Mouse (Mus musculus) adrenal gland, adult 2 months (tissue): Measurements from ENCODE around the gene Slc7a11. TPM values are rescaled to one million over a fixed set of nuclear protein-coding genes. Genes with fewer than 3 reads are reported as not detected.
A peak's percentile ranks its signal among the peaks of the same experiment; 100 is the strongest.

ENCODE experiments used
- DNase-seq: peaks from one replicate; pipeline ENCODE4 v3.0.0; 2021
- polyA plus RNA-seq: library from polyadenylated mRNA; depleted of rRNA; stranded (reverse); fragments of >200 nt; gene quantifications from 2 replicates; pipeline ENCODE4 v1.2.3, GENCODE M21; 2012
- total RNA-seq, 2 experiments: library from RNA; stranded (reverse); gene quantifications; 2 replicates each; pipeline ENCODE4 v1.2.3; 2021

Gene Slc7a11
- total and polyA plus RNA-seq, 3 experiments, result 0.28 to 1.3 (median 0.77) TPM

DNA sequence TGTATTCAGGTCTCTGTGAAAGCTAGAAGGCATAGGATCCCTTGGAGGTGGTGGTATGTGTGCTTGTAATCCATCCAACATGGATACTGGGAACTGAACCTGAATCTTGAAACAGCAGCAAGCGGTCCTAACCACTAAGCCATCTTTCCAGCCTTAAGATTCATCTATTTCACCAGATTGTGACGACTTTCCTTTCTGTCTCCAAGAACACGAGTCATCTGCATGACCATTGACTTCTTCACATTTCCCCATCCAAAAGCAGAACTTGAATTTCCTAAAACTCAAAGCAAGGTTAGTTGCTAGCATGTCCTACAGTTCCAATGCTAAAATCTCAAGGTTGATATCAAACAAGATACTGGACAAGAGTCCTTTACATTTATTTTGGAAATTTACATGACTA, 37.5 kb downstream of the Slc7a11 start:
- DNase-seq, result no peak

DNA sequence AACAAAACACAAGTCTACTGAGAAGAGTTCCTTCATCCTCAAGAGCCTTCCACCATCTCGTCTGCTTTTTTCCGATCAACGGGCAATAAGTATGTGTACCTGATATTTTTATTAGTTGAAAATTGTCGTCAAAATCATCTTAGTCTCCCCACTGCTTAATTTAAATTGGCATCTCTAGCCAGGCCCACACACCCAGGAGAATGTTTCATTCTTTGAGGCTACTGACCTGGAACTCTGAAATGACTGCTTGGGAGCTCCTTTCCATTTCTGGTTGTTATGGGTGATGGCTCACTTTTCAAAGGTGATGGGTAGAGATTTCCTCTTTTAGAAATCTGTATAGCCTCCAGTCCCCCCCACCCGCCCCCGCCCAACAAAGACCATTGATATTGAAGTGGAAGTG, 54.6 kb downstream of the Slc7a11 start:
- DNase-seq, result no peak

DNA sequence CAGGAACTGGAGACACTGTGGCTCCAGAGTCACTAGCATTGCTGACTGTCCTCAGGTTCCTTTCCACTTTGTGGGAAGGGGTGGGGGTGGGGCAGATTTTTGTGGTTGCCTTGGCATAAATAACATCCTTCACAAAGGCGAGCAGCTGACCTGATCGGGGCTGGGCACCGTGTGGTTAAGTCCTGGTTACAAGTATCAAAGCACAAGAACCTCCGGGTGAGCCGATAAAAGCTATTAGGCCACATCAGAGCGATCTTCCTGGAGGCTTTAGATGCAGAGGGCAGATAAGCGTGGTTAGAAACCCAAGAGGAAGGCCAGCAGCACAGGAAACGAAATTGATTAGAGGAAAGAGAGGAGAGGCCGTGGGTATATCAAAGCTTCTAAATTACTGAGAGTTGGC, 55.1 kb downstream of the Slc7a11 start:
- DNase-seq, result no peak

DNA sequence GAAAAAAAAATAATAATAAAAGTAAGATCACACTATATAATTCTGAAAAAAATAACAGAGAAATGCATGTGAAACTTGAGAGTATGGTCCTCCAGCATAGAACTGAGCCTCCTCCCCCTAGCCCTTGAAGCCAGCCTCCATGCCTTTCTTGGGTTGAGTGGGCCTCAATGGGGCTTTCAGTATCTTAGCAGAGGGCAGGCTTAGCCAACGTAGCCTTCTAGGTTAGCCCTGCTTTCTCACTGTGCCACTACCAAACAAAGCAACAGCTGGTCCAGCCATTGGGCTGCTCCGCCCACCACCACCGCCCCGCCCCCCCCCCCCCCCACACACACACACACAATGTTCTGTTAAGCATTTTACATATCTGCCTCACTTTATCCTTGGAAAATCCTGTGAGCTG, 56.1 kb downstream of the Slc7a11 start:
- DNase-seq, result no peak

DNA sequence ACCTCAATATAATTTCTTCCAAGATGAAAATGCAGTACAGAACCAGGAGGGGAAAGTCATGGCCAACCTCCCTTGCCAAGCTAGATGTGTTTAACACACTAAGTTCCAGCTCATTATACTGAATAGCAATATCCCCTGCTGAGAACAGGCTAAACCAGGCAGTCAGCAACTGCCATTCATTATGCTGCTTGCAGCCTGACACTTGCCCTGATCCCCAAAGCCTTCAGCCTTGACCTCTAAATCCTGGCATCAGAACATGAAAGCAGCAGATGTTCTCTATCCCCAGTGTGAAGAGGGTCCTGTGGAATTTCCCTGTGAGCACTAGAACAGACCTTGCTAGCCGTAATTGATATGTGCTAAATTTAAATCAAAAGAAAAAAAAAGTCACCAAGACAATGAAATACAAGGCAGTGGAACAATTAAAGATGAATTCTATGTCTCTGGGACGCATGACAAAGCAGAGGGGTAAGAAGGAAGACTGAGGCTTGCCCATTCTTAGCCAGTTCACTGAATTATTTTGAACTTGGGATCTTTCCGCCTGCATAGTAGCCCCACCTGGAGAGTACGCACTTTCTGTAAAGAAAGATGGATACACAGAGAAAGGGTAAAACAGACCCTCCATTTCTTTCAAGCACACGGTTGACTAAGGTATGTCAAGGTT, 56.7 kb downstream of the Slc7a11 start:
- peak; percentile 28 for DNase-seq

DNA sequence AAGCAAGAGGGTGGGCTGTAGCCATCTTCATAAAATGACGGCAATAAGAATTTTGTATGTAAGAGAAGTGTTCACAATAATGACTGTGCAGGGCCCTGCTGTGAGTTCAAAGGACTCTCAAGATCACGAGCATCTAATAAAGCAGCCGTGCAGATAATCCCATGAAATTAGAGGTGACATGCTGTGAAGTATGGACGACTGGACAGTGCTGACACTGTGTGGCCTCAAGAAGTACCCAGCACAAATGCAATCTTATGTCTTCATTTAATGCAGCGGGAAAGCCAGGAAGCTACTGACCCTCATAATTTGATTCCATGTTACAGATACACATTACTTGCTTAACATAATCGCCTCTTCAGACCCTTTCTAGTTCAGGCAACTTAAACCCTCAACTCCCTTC, 57.3 kb downstream of the Slc7a11 start:
- no peak for DNase-seq

DNA sequence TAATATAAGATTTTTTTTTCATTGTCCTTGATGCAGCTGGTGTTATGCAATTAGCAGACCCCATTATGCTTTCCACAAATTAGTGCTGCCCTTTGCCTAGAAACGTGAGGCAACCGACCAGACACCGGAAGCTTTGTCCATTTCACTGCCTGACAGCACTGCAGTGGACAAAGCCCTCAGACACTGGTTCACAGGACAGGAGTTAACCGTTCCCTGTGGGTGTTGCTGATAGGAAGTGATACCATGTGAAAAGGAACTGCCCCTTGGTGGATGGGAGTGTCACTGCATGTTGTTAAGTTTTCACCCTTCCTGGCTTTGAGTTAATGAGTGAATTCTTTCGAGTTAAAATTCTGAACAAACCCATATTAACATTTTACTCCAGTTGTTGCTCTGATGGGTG, 60.7 kb downstream of the Slc7a11 start:
- no peak for DNase-seq

DNA sequence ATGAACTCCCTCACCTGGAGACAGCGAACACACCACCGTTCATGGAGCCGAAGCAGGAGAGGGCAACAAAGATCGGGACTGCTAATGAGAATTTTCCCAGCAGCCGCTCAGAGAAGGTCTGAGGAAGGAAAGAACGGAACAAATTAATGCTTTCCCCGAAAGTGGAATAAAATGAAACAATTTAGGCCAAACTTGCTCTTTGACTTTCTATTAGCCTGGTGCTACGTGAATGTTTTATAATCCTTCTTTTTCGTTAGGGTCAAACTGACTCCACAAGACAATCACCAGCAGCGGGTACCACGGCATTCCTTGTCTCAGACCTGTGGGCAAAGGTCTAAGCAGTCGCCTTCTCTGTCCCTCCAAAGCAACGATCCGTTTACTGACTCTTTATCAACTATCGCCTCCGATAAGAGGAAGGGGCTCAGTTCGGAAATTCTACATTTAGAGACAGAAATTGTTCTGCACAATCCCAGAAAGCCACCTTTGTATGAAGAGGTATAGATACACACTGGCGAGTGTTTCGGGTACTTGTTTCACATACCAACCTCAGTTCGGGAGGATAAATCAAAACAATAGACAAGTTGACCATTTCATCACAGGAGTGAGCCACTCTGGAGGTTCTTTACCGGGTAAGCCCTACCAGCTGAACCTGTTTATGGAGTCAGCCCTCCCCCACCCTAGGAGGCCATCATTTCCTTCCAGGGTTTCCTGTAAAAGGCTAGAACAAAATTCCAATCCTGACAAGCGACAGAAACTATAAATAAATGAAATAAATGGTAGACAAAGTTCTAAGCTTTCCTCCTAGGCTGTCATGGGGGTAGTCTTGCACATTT, 61.3 kb downstream of the Slc7a11 start:
- no peak for DNase-seq

DNA sequence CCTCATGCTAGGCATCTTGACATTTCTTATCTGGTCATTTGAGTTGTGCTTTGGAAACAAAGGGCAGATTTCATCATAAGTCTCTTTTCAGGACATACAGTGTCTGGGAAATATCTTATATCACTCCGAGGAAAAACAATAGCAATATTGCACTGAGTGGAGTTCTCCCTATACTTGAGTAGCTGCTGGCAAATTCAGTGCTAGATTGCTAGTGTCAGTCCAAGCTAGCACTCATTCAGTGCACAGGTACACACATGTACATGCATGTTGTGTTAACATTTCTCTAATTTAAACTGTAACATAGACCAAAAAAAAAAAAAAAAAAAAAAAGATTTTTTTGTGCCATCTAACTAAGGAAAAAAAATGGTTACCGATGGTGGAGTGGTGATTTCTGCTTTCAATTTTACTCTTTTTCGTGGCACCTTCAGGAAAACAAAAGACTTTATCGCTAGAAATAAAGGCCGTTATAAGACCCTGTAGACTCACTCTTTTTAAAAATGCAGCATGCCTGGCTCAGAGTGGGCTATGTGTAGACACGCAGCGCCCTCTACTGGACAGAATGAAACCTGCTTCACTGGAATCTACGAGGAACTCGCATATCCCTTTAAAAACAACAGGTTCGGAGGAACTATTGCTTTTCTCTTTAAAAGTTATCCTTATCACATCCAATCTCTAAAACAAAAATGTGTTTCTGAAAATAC, 62.1 kb downstream of the Slc7a11 start:
- peak; percentile 75 for DNase-seq

DNA sequence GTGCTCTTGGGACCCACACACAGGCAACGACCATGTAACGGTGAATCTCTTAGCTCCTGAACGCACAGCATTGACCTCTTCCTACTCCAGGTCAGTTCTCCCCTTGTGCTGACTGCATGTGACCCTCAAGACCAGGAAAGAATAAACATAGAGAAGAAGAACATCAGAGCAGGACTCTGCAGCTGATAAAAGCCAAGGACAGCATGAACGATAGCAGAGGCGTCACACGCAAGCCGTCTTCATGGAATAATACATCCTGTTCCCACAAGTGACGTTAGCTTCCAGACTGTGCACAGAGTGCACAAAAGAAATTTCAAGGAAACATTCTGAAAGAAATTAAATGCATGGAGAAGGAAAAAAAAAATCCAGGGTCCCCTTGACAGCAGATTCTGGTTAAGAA, 63.5 kb downstream of the Slc7a11 start:
- DNase-seq, result peak; percentile 18

DNA sequence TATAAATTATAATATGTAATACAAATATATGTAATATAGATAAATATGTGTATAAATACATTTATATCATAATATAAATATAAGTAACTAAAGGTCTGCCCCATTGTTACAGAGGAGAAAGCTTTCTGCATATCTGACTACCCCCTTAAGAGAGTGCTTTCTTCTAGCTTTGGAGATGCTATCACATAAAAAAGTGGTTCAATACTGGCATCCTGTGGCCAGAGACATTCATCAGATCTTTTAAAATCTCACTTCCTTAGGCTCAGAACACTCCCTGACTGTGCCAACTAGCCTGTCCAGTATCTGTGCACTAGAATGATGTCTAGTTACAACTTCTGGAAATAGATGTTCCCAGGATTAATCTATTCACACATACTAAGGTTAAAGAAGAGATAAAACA, 67.9 kb downstream of the Slc7a11 start:
- no peak for DNase-seq

DNA sequence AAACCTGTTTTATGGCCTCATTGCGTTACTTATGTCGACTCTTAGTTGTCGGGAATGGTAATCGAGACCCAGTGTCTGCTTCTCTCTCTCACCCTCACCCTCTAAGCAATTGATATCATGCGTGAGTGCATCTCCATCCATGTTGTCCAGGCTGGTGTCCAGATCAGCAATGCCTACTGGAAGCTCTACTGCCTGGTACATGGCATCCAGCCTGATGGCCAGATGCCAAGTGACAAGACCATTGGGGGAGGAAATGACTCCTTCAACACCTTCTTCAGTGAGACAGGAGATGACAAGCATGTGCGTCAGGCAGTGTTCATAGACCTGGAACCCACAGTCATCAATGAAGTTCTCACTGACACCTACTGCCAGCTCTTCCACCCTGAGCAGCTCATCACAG, 73.6 kb downstream of the Slc7a11 start:
- no peak for DNase-seq

DNA sequence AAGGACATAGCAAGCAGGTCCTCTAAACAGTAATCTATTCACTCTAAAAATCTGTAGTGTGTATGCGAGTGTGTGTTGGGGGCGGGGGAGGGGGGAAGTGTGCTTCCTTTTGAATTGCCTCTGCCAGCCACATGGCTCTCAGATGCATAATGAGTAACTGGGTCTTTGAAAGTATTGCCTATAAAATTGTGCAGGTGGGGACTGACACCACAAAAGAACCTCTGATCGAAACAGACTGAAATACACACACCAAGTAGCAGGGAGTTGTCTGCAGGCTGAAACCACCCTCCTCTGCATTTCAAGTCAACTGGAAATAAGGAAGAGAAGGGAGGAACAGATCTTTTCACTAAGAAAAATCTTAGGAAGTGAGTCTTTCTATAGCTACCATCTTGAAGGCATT, 76.2 kb downstream of the Slc7a11 start:
- no peak for DNase-seq

DNA sequence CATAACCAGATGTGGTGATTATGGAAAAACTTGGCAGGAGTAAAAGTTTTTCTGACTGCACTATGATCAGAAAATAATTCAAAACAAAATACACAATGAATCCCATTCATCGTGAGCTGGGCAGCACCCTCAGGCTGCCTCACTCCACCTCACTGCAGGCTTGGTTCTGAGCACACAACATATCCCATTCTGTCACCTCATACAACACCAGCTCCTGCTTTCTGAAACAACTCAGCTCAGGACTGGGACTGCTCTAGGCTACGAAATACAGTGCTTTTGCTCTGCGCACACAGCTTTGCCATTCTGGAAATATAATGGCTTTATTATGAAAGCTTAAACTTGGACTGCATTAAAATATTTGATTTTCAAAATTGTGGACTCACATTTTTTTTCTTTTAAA, 79.8 kb downstream of the Slc7a11 start:
- DNase-seq, result no peak

DNA sequence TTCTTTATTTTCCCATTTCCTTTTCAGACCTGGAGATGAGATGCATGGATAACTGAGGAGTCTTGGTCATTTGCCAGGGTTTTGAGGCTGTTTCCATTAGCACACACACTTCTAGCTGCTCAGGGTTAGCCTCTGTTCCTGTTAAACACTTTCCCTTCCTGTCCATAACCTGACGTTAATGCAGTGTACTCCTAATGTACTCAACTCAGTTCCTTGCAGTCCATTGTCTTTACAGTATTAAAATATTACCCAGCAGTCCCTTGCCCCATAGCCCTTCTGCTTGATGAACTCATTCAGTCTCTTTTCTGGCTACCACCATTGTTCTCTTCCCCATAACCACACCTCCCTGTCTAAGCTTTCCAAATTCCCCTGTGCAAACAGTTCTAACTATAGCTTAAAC, 96.3 kb downstream of the Slc7a11 start:
- DNase-seq, result no peak

DNA sequence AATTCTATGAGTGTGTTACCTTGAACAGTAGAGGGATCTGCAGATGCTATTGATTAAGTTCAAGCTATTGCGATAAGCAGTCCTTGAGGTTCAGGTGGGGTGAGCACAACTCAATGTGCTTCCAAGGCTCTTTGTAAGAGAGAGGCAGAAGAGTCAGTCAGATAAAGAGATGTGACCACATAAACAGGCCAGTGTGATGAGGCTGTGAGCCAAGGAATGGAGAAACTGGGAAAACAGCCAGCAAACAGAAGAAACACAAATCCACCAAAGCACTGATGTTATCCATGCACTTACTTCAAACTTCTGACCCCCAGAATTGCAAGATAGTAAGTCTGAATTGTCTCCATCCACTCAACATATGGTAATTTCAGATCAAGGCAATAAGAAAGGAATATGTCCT, 99.0 kb downstream of the Slc7a11 start:
- DNase-seq, result peak; percentile 13

DNA sequence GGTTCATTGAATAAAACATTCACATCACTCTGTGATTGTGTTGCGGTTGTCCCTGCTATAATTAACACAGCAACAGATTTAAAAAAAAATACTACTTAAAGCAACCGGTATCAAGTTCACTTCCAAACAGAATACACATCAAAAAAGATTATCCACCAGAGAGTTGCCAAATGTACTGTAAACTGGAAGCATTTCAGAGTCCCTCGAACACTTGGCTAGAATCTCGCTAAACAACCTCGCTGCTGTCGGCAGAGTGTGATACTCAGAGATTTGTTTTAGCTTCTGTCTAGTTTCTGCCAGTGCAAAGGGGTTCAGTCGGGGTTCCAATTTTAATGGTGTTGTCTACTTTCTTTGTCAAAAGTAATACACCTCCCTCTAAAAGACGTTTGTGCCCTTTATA, 118.9 kb downstream of the Slc7a11 start:
- DNase-seq, result no peak

DNA sequence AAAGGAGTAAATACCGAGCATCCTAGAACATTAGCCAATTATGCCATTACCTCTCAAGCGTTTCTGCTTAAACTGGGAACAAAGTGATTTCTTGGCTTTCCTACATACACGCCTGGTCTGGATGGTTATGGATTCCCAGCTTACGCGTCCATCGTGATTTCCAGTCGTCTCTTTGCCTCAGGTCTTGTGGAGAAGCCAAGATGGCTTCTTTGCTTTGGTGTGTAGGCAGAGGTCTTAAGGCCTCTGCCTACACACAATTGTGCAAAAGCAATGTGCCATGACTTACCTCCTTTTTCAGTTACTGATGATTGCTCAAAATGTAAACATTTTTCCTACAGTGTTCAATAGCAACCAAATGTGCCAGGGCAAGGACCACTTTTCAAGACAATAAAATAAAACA, 119.5 kb downstream of the Slc7a11 start:
- DNase-seq, result no peak

DNA sequence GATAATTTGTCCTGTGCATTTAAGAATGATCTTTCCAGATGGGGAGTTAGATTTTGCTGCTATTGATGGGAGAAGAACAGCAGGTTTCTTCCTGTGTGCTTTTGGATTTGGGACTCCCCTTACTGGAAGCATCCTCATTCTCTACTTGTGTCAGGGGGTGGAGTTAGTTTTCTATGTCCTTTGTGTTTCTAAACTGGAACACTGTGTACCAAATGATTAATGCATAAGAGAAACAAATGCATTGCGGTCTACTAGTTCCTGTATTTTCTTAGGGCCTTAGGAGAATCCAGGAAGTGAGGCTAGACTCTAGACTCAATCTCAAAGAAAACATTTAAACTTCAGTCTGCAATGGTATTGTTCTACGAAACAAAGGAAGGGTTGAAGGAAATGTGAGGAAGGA, 122.6 kb downstream of the Slc7a11 start:
- DNase-seq, result no peak

DNA sequence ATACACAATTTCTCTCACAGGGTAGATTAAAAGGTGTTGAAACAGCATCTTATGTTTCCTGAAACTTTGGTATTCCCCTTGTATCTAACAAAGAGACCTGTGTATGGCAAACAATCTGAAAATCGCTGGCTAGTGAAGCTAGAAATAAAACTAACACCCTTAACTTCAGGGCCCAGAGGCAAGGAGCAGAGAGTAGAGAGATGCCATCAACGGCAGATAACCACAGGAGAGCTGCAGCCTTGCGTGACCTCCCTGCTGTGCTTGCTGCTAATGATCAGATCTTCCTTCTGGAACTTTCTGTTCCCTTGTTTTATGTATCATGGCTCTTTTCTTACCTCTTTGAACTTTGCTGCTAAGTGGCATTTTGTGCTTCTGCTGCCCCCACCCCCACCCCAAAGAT, 125.3 kb downstream of the Slc7a11 start:
- no peak for DNase-seq

DNA sequence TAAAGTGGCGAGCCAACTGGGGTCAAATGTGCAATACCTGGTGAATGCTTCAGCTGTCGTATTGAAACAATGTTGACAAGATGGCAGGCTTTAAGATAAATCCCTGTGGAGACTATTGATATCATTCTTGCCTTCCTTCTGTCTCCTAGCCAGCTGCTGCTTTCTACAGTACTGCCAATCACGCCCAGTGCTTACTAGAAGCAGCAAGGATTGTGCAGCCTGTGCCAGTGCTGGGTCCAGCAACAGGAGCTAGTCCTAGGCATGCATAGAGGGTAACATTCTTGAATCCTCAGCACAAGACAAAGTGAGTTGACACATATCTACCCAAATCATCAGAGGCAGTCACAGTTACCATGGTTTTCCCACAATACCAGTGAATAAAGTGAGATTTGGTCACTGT, 129.6 kb downstream of the Slc7a11 start:
- DNase-seq, result no peak

DNA sequence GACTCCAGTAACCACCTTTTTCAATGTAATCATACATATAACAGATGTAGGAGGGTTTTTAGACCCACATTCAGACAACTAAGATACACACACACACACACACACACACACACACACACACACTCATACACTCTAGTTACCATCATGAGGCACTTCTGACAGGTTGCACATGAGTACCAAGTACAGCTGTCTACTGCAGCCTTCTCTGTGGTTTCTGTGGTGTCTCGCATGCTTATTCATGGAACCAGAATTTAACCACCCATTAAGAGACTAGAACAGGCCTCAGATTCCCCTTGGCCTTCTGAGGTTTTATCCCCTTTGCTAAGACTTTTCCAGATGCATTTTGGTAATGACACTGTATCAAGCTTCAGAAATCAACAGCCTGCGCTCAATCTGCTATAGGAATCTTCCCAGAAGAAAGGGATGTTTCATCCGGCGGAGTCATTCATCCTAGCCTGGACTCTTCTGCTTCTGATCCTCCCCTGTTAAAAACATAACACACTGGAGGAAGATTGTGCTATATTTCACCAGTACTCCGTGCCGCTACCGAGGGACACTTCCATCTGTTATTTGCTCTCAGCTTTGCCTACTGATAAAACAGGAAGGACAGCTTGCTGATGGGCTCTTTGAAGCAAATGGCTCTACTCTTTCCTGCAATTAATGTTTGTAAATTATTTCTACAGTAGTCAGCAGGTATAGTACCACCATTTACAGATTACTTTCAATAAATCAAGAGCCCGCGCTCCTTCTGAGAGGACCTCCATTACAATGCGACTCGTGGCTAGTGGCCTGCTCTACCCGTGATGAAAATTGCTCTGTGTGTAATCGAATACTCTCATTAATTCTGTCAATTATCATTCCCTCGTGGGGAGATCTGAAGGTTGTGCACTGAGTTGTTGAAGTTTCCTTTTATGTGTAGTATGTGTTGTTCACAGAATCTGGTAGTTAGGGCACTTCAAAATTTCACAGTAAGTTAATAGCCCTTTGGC, 135.8 kb downstream of the Slc7a11 start:
- DNase-seq, result no peak
